Mouse (Mus musculus) cerebellum, postnatal 4 days (tissue): Measurements from ENCODE around the gene Mitf.

Source experiments
- DNase-seq, 2 experiments: peaks; one replicate each; pipeline ENCODE4 v3.0.0; 2022; ENCODE audit warnings: low spot score in 2 of 2, mixed read lengths in 1 of 2

Gene Mitf

GRCm38 (mm10) chr6:97806781-97807743, at the start of gene Mitf:
Gene Mitf, plus strand, starts transcription at chr6:97807052.
- peak; percentile 49 to 86 for DNase-seq

DNA sequence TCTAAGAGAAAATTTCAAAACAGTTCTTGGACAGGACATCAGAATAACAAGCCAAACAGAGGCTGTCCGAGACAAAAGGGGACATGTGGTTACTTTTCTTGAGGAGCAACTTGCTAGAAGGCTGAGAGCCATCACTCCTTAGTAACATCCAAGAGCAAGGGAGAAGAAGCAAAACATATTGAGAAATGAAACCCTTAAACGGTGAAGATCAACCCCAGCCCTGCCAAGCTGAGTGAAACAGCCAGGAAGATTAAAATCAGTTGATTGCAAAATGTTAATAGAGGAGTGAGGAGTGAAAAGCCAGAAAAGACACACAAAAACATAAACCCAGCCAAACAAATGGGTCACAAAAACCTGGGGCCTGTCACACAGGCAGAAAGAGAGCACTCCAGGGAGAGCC, 49.5 kb upstream of the Mitf start:
- DNase-seq, result no peak

DNA sequence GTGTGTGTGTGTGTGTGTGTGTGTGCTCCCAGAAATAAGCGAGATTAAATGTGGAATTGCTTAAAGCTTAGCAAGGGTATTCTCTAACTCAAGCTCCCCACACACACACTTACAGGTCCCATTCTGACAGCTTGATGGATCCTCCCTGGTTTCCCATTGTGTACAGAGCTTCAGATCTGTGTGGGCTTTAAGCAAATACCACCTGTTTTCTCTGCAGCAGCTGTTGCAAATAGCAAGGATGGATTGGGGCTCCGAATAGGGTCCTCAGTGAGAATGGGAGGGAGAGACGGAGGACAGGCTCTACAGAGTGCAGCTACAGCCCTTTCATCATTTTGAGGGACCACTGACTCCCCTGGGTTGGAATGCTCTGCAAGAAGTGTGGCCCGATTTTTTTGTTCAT, 48.0 kb upstream of the Mitf start:
- DNase-seq, result no peak

DNA sequence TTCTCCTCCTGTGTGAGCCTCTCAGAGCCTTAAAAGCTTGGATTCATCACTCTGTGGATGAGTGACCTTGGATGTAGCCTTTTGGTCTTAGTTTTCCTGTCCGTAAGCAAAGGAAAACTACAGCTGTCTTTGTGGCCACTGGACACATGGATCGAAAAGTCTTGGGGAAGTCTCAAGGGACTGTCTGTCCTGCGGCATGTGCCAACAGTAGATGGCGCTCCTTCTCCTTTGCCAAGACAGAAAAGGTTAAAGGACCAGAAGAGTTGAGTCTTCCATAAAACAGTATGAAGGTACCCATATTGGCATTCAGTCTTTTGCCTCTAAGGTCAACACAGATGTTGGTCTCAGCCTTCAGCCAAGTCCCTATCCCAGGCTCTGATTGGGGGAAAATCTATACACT, 47.6 kb upstream of the Mitf start:
- peak in 1 of 2 experiments; percentile 48 for DNase-seq

- DNase-seq, result no peak
These were observed 45.5 kb upstream of the Mitf start for GRCm38 (mm10) chr6:97761326-97761725.

GRCm38 (mm10) chr6:97763970-97764369, 42.9 kb upstream of the Mitf start:
- DNase-seq, result no peak

GRCm38 (mm10) chr6:97767836-97768235, 39.0 kb upstream of the Mitf start:
- DNase-seq, result no peak

DNA sequence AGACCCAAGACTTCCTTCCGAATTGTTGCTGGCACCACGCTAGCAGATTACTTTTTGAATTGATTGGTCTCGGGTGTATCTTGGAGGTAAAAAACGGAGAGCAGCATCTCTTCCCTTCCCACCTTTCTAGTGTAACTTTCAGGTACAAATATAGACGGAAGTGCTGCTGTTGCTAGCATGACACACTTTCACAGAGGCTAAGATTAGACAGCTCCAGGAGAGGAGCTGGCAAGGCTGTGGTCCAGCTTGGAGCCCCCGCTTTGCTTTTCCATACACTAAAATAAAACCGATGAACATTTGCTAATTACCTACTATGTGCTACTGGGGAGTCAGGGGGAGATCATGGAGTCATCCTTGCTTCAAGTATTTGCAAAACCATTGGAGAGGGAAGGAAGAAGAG, 37.3 kb upstream of the Mitf start:
- DNase-seq, result no peak

- DNase-seq, result no peak
These were observed 25.5 kb upstream of the Mitf start for GRCm38 (mm10) chr6:97781316-97781715.

- no peak for DNase-seq
These were observed 24.6 kb upstream of the Mitf start for GRCm38 (mm10) chr6:97782291-97782690.

DNA sequence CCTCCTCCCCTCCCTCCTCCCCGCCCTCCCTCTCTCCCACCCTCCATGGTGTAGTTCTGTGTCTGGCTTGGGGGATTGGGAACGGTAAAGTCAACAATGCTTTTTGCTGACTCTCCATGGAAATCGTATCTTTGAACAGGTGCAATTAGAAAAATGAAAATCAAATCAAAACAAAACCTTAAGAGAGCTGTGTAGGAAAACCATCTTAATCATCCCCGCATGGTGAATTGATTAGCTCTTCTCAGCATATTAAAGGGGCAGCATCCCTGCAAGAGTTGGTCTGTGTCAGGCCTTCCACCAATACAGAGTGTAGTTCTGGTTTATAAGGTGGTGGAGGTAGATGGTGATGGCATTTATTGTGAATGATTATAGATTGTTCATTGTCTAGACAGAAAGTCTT, 20.0 kb upstream of the Mitf start:
- DNase-seq, result no peak

DNA sequence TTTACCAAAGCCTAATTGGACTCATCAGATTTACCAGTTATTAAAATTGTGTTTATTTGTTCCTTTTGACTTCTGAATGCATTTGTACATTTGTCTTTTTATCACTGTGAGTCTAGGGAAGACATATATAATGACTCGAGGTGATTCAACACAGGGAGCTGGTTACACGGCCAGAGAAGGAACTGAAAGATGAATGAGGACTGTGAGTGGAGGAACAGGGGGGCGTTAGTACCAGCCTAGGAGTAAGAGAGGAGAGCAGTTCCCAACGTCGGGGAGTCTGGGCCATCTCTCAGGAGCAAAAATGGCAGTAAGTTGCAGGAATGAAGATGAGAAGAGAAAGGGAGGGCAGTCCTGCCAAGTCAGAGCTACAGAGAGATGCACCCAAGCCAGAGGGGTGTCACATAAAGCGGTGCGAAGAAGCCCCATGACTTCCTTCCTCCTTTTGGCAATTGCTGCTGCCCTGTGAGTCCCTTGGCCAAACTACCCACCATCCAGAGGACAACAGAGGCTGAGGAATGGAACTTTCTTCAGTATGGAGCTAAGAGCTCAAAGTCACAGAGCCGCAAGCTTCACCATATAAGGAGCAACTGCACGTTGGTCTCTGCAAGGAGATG, 18.4 kb upstream of the Mitf start:
- no peak for DNase-seq

- no peak for DNase-seq
These were observed 17.2 kb upstream of the Mitf start for GRCm38 (mm10) chr6:97789700-97790099.

DNA sequence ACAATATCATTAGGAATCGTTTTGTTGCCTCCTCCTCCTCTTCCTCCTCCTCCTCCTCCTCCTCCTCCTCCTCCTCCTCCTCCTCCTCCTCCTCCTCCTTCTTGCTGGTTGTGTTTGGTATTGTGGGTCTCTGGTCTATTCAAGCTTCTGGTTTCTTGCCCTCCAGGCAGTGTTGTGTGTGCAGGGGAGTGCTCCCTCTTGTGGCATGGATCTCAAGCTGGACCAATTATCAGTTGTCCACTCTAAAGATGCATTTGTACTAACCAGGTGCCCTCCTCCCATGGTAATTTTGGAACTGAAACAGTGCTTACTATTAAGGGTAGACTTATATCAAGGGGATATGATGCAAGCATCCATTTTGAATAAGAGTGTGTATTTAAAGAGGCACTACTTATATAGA, 14.7 kb upstream of the Mitf start:
- no peak for DNase-seq

GRCm38 (mm10) chr6:97795175-97795574, 11.7 kb upstream of the Mitf start:
- DNase-seq, result no peak

DNA sequence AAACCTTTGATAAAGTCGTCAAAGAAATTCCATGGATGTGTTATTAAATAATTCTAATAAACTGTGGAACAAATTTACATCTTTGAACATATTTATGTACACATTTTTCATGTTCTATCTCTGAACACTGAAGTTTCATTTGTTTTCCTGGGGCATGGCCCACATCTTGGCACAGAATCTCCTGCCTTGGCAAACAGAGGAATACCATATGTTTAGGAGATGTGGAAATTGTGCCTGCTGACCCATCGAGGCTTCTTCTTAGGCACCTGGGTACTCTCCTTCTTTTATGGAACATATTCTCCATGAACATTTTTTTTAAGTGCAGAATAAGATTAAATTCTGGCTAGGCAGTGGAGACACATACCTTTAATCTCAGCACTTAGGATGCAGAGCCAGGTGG, 6.2 kb upstream of the Mitf start:
- DNase-seq, result no peak

DNA sequence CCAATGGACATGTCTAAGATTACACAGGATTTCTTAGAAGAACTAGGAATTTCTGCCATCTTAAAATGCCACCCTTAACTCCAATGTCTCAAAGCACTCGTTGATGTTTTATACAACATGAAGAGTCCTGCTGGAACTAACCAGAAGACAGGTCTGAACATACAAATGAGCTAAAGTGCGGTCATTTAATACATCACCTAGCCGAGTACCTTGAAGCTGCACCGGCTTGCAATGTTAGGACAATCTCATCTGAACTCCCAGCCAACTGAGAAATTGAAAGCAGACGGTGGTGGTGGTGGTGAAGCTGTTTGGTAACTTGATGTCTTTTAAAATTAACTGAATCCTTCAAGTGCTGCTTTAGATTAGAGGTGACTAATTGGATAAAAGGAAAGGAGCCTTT, 801 bp upstream of the Mitf start:
- DNase-seq, result no peak

DNA sequence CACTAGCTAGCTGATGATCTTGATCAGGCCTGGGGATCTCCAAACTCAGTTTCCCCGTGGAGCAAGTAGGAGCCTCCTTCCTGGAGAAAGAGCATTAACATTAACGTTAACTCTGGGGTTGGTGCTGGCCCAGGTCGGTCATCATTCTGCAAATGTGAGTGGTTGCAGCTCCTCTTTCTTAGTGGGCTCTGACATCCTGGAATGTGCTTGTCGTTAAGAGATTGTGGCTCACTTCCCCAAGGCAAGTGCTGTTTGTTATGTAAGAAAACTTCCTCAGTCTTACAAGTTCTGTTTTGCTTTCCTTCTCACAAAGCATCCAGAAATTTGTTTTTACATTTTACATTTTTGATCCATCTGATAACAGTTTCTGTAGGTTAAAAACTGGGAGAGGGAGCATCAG, 7.3 kb downstream of the Mitf start:
- no peak for DNase-seq

- no peak for DNase-seq
These were observed 8.9 kb downstream of the Mitf start for GRCm38 (mm10) chr6:97815723-97816122.

DNA sequence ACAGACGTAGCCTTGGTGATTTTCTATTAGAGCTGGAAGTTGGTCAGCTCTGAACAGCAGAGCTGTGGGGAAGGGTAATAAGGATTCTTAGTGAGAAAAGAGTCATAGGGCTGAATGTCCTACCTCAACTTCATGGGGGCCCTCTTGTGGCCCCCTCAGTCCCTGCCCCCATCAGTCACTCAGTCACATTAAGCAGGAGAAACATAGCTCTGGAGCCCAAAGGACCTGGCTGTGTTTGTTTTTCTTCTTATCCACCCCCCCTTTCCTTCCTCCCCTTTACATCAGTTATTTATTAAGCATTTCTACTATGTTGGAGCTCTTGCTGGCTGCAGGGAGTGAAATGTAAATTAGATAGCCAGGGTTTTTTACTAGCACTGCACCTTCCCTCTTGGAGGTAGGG, 10.0 kb downstream of the Mitf start:
- DNase-seq, result no peak

DNA sequence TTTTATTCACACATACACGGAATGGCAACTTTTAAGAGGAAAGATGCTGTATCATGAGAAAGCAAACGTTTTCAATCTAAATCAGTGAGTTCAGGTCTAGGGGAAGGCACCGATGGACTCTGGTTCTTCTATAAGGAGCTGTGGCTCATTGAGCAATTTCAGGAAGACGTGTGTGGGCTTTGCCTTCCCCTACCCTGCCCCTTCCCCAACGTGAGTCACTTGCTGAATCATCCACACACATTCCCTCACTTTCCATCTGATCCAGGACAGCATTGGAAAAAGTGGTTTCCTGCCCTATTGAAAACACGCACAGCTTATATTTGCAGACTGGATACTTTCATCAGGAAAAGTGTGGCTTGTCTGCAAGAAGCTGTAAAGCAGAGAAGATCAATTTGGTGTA, 11.3 kb downstream of the Mitf start:
- DNase-seq, result no peak

GRCm38 (mm10) chr6:97818948-97819347, 12.1 kb downstream of the Mitf start:
- no peak for DNase-seq

GRCm38 (mm10) chr6:97820505-97820904, 13.7 kb downstream of the Mitf start:
- no peak for DNase-seq
